25 mouse cellular contexts compared by ENCODE assay signal in genomic region chr1:133362103-133362502, GRCm38 (mm10). TPM values are rescaled to one million over a fixed set of nuclear protein-coding genes. Genes with fewer than 3 reads are reported as not detected.
"Had no signal": no experiment of that assay in that cellular context is flagged by ENCODE, and none has a peak within 500 bp of the region (broad histone marks: within the 10 kb centered on the region; RNA-seq: fewer than 3 reads in every experiment).

No protein-coding gene starts in this region.

- ATAC-seq: lung, postnatal 0 days; midbrain, embryonic 13.5 days had no signal

- H3K9me3 ChIP-seq: lung, embryonic 15.5 days; midbrain, embryonic 13.5 days; midbrain, embryonic 15.5 days; neural tube, embryonic 12.5 days; stomach, embryonic 15.5 days had no signal

- H3K4me2 ChIP-seq: lung, embryonic 15.5 days; midbrain, embryonic 11.5 days; midbrain, embryonic 13.5 days; midbrain, embryonic 15.5 days; neural tube, embryonic 12.5 days; stomach, embryonic 15.5 days had no signal

- H3K4me3 ChIP-seq: megakaryocyte, embryonic 14.5 days; midbrain, embryonic 13.5 days; midbrain, embryonic 15.5 days; neural tube, embryonic 12.5 days; stomach, embryonic 15.5 days had no signal

- DNase-seq: lung, adult 2 months; lung, postnatal 14 days; lung, postnatal 36 days; right cerebral cortex, postnatal 14 days; thymus, adult 18-20 months; thymus, postnatal 14 days; thymus, postnatal 36 days had no signal

- H3K9ac ChIP-seq: liver, embryonic 14.5 days; lung, embryonic 15.5 days; midbrain, embryonic 13.5 days; midbrain, embryonic 15.5 days; neural tube, embryonic 12.5 days; stomach, embryonic 15.5 days had no signal

- H3K27ac ChIP-seq: liver, embryonic 14.5 days; lung, embryonic 15.5 days; macrophage; midbrain, embryonic 13.5 days; midbrain, embryonic 15.5 days; neural tube, embryonic 12.5 days; stomach, embryonic 15.5 days; stomach, postnatal 0 days had no signal

- H3K36me3 ChIP-seq: lung, embryonic 15.5 days; midbrain, embryonic 13.5 days; midbrain, embryonic 15.5 days; neural tube, embryonic 12.5 days; stomach, embryonic 15.5 days had no signal

RNA-seq across cellular contexts. Expression of gene Etnk2, which starts 1.3 kb away (rescaled TPM):
- total RNA-seq: megakaryocyte progenitor cell, adult 5-6 weeks; monocyte, adult 5-6 weeks; neutrophil, adult 5-6 weeks had no signal
- polyA plus RNA-seq: macrophage had no signal

RNA-seq across cellular contexts. Expression of gene Ren1, which starts 11.8 kb away (rescaled TPM):
- total RNA-seq: megakaryocyte progenitor cell, adult 5-6 weeks; midbrain, postnatal 0 days; monocyte, adult 5-6 weeks; neutrophil, adult 5-6 weeks had no signal
- polyA plus RNA-seq: macrophage; midbrain, embryonic 11.5 days; midbrain, embryonic 13.5 days; midbrain, embryonic 15.5 days; midbrain, postnatal 0 days; spleen, adult 2 months had no signal

RNA-seq across cellular contexts. Expression of gene Kiss1, which starts 40.4 kb away (rescaled TPM):
- total RNA-seq: megakaryocyte progenitor cell, adult 5-6 weeks; midbrain, postnatal 0 days; monocyte, adult 5-6 weeks; neutrophil, adult 5-6 weeks had no signal
- polyA plus RNA-seq: liver, embryonic 14.5 days; macrophage; midbrain, embryonic 11.5 days; midbrain, embryonic 13.5 days; midbrain, embryonic 15.5 days; neural tube, embryonic 12.5 days; neural tube, embryonic 14.5 days; spleen, adult 2 months; stomach, embryonic 15.5 days; stomach, postnatal 0 days had no signal

RNA-seq across cellular contexts. Expression of gene Golt1a, which starts 52.5 kb away (rescaled TPM):
- total RNA-seq: megakaryocyte progenitor cell, adult 5-6 weeks; midbrain, postnatal 0 days; monocyte, adult 5-6 weeks; neutrophil, adult 5-6 weeks had no signal
- polyA plus RNA-seq: macrophage; midbrain, embryonic 11.5 days; midbrain, embryonic 13.5 days; midbrain, embryonic 15.5 days; midbrain, postnatal 0 days; neural tube, embryonic 12.5 days; neural tube, embryonic 14.5 days; spleen, adult 2 months; thymus, postnatal 0 days had no signal
